Mouse (Mus musculus) adrenal gland, postnatal 10 days (tissue): Measurements from ENCODE around the gene Tmtc4. TPM values are rescaled to one million over a fixed set of nuclear protein-coding genes. Genes with fewer than 3 reads are reported as not detected.

ENCODE experiments used
- DNase-seq: peaks from one replicate; pipeline ENCODE4 v3.0.0; 2021; ENCODE audit warnings: mixed read lengths
- long read RNA-seq, 2 experiments: library from polyadenylated mRNA; stranded (forward); transcript quantifications; one replicate each; pipeline ENCODE4 v2.0.0; 2021
- total RNA-seq, 2 experiments: library from RNA; stranded (reverse); gene quantifications; 2 replicates each; pipeline ENCODE4 v1.2.3; 2021

Tmtc4 gene
- total RNA-seq: 10 to 100 TPM; 20.0 to 28.3 TPM
- long read RNA-seq, experiment 1, transcript Tmtc4-201 (18 exons, 3,416 nt): major isoform, 14 of 30 reads
- long read RNA-seq, experiment 1, partial matches to known transcripts: 5 of 30 reads
- long read RNA-seq, experiment 1, other reads (novel, unspliced or antisense): 11 of 30 reads
- long read RNA-seq, experiment 2, transcript Tmtc4-201 (18 exons, 3,416 nt): major isoform, 5 of 17 reads
- long read RNA-seq, experiment 2, partial matches to known transcripts: 2 of 17 reads
- long read RNA-seq, experiment 2, other reads (novel, unspliced or antisense): 8 of 17 reads

- DNase-seq: peak; percentile 96
Observed at GRCm38 (mm10) chr14:122983226-122984215, at the start of gene Tmtc4. Tmtc4 (minus strand) TSS chr14:122984035.

GRCm38 (mm10) chr14:123032435-123032834 is 48.6 kb upstream of the Tmtc4 start:
- DNase-seq: no peak

GRCm38 (mm10) chr14:123027876-123028275 is 44.0 kb upstream of the Tmtc4 start:
- DNase-seq: peak; percentile 8

GRCm38 (mm10) chr14:123022981-123023380 is 39.1 kb upstream of the Tmtc4 start:
- DNase-seq: no peak

- DNase-seq: no peak
Observed at GRCm38 (mm10) chr14:123016310-123016709, 32.5 kb upstream of the Tmtc4 start.

GRCm38 (mm10) chr14:123015687-123016086 is 31.9 kb upstream of the Tmtc4 start:
- DNase-seq: no peak

- no peak for DNase-seq
Observed at GRCm38 (mm10) chr14:123009108-123010018, 25.5 kb upstream of the Tmtc4 start.

GRCm38 (mm10) chr14:123008672-123009071 is 24.8 kb upstream of the Tmtc4 start:
- no peak for DNase-seq

- DNase-seq: no peak
Observed at GRCm38 (mm10) chr14:123003715-123004114, 19.9 kb upstream of the Tmtc4 start.

- DNase-seq: no peak
Observed at GRCm38 (mm10) chr14:123001391-123001790, 17.6 kb upstream of the Tmtc4 start.

- DNase-seq: no peak
Observed at GRCm38 (mm10) chr14:122997465-122997864, 13.6 kb upstream of the Tmtc4 start.

GRCm38 (mm10) chr14:122993935-122994334 is 10.1 kb upstream of the Tmtc4 start:
- DNase-seq: no peak

GRCm38 (mm10) chr14:122992937-122993336 is 9.1 kb upstream of the Tmtc4 start:
- DNase-seq: no peak

GRCm38 (mm10) chr14:122990521-122991052 is 6.8 kb upstream of the Tmtc4 start:
- peak; percentile 37 for DNase-seq

GRCm38 (mm10) chr14:122986404-122986803 is 2.6 kb upstream of the Tmtc4 start:
- no peak for DNase-seq

- DNase-seq: peak; percentile 90
Observed at GRCm38 (mm10) chr14:122982571-122983225, 1.1 kb downstream of the Tmtc4 start.

GRCm38 (mm10) chr14:122981831-122982485 is 1.9 kb downstream of the Tmtc4 start:
- DNase-seq: no peak

GRCm38 (mm10) chr14:122978871-122979270 is 5.0 kb downstream of the Tmtc4 start:
- no peak for DNase-seq

GRCm38 (mm10) chr14:122977797-122978140 is 6.1 kb downstream of the Tmtc4 start:
- no peak for DNase-seq

- DNase-seq: no peak
Observed at GRCm38 (mm10) chr14:122977056-122977796, 6.6 kb downstream of the Tmtc4 start.
